Mouse (Mus musculus) E14TG2a.4 (cell line): ENCODE data around the gene Kmt2b.

Experiments used
- CTCF ChIP-seq: conservative IDR thresholded peaks from 2 replicates; pipeline ENCODE4 v1.5.1; 2014; ENCODE audit warnings: low read length
- NANOG ChIP-seq: IDR thresholded peaks from 2 replicates; pipeline ENCODE4 v1.6.1; 2014; ENCODE audit warnings: borderline replicate concordance, low read length, mixed read lengths
- POU5F1 ChIP-seq: IDR thresholded peaks from 2 replicates; pipeline ENCODE4 v1.6.1; 2014; ENCODE audit warnings: low read length, borderline replicate concordance

DNA sequence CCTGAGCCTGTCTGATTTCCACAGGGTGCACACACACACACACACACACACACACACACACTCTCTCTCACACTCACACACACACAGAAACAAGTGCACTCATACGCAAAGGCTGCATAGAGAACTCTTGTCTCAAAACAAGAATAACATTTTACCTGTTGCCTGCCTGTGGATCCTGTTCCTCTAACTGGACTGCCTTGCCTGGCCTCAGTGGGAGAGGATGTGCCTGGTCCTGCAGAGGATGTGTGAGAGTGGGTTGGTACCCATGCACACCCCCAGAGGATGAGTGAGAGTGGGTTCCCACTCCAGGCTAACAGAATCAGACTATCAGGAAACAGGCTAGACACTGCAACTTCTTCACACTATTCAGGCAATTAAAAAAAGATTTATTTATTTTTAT lies 37.9 kb downstream of the Kmt2b start:
- TF ChIP-seq CTCF (no peak), POU5F1 (no peak), NANOG (no peak)
